Mouse (Mus musculus) testis, adult 2 months (tissue): ENCODE data around the gene Col5a1. TPM values are rescaled to one million over a fixed set of nuclear protein-coding genes. Genes with fewer than 3 reads are reported as not detected.

Source experiments
- H3K27ac ChIP-seq: fragments of 200-500 bp; 2 replicates; pipeline ENCODE4 v1.5.1; 2012; ENCODE audit warnings: low read depth, low read length; ENCODE audit not compliant: control insufficient read depth, insufficient read depth
- H3K27me3 ChIP-seq: fragments of 200-500 bp; 2 replicates; pipeline ENCODE4 v1.6.1; 2012; ENCODE audit warnings: mild to moderate bottlenecking, low read length, moderate library complexity; ENCODE audit not compliant: control insufficient read depth, insufficient read depth
- H3K36me3 ChIP-seq: fragments of 200-500 bp; 2 replicates; pipeline ENCODE4 v1.6.1; 2012; ENCODE audit warnings: mild to moderate bottlenecking, low read length; ENCODE audit not compliant: control insufficient read depth, insufficient read depth
- H3K4me1 ChIP-seq: fragments of 200-500 bp; 2 replicates; pipeline ENCODE4 v1.6.1; 2012; ENCODE audit warnings: low read length; ENCODE audit not compliant: control insufficient read depth, insufficient read depth
- H3K4me3 ChIP-seq: fragments of 200-500 bp; 2 replicates; pipeline ENCODE4 v1.5.1; 2012; ENCODE audit warnings: low read depth, mild to moderate bottlenecking, low read length, moderate library complexity, mixed read lengths; ENCODE audit not compliant: control insufficient read depth
- CTCF ChIP-seq: fragments of 200-500 bp; IDR thresholded peaks from 2 replicates; pipeline ENCODE4 v1.5.1; 2012; ENCODE audit warnings: low read depth, mild to moderate bottlenecking, inconsistent platforms, low read length, moderate library complexity; ENCODE audit not compliant: control insufficient read depth, insufficient read depth, insufficient replicate concordance
- POLR2A ChIP-seq: fragments of 200-500 bp; IDR thresholded peaks from 2 replicates; pipeline ENCODE4 v1.6.1; 2012; ENCODE audit warnings: low read depth, mild to moderate bottlenecking, inconsistent platforms, low read length, moderate library complexity; ENCODE audit not compliant: control insufficient read depth
- polyA plus RNA-seq: library from polyadenylated mRNA; depleted of rRNA; stranded (reverse); fragments of >200 nt; gene quantifications from 2 replicates; pipeline ENCODE4 v1.2.3, GENCODE M21; 2012; rRNA removed

The Col5a1 gene
- 14.2 and 18.6 TPM in 2 replicates for polyA plus RNA-seq

GRCm38 (mm10) chr2:27886148-27886551 is at the start of gene Col5a1:
Gene Col5a1 (plus strand): TSS chr2:27886425.
- peaks cover 6% of the 10 kb centered on the region for H3K4me1 ChIP-seq

GRCm38 (mm10) chr2:27838112-27838511 is 48.1 kb upstream of the Col5a1 start:
- Histone ChIP-seq H3K27ac (no peak overlapping the region), H3K27me3 (no peaks in the 10 kb centered on the region), H3K4me1 (no peaks in the 10 kb centered on the region), H3K4me3 (no peak overlapping the region), H3K36me3 (no peaks in the 10 kb centered on the region)
- TF ChIP-seq CTCF (no peak), POLR2A (no peak)

More at GRCm38 (mm10) chr2:27886148-27886551, at the start of gene Col5a1:
- no peaks in the 10 kb centered on the region for H3K36me3 ChIP-seq
- peaks cover 3% of the 10 kb centered on the region; the same call in 1 of the 2 replicates for H3K27me3 ChIP-seq
- TF ChIP-seq CTCF = no peak
- TF ChIP-seq POLR2A = no peak
- no peak within 1 kb of the TSS for H3K27ac ChIP-seq
- peak within 1 kb of the TSS; percentile 74 for H3K4me3 ChIP-seq

GRCm38 (mm10) chr2:27840890-27841289 is 45.3 kb upstream of the Col5a1 start:
- no peaks in the 10 kb centered on the region for H3K36me3 ChIP-seq
- no peaks in the 10 kb centered on the region for H3K4me1 ChIP-seq
- TF ChIP-seq CTCF (no peak), POLR2A (no peak)
- H3K4me3 ChIP-seq = no peak overlapping the region
- H3K27ac ChIP-seq = no peak overlapping the region
- no peaks in the 10 kb centered on the region for H3K27me3 ChIP-seq

- TF ChIP-seq POLR2A (no peak), CTCF (no peak)
- Histone ChIP-seq H3K27me3 (no peaks in the 10 kb centered on the region), H3K4me1 (no peaks in the 10 kb centered on the region), H3K27ac (no peak overlapping the region), H3K4me3 (no peak overlapping the region), H3K36me3 (no peaks in the 10 kb centered on the region)
These were observed 43.3 kb upstream of the Col5a1 start for GRCm38 (mm10) chr2:27842893-27843292.

- Histone ChIP-seq H3K4me3 (no peak overlapping the region), H3K27ac (no peak overlapping the region), H3K4me1 (no peaks in the 10 kb centered on the region), H3K27me3 (no peaks in the 10 kb centered on the region), H3K36me3 (no peaks in the 10 kb centered on the region)
- TF ChIP-seq POLR2A (no peak), CTCF (no peak)
These were observed 41.3 kb upstream of the Col5a1 start for GRCm38 (mm10) chr2:27844885-27845284.

GRCm38 (mm10) chr2:27847001-27847400 is 39.2 kb upstream of the Col5a1 start:
- Histone ChIP-seq H3K27ac (no peak overlapping the region), H3K4me3 (no peak overlapping the region)
- TF ChIP-seq CTCF (no peak), POLR2A (no peak)

GRCm38 (mm10) chr2:27847851-27848435 is 38.3 kb upstream of the Col5a1 start:
- no peaks in the 10 kb centered on the region for H3K27me3 ChIP-seq
- no peak overlapping the region for H3K4me3 ChIP-seq
- TF ChIP-seq CTCF = no peak
- no peak for TF ChIP-seq POLR2A
- H3K36me3 ChIP-seq = no peaks in the 10 kb centered on the region
- no peak overlapping the region for H3K27ac ChIP-seq
- no peaks in the 10 kb centered on the region for H3K4me1 ChIP-seq

More at GRCm38 (mm10) chr2:27847001-27847400, 39.2 kb upstream of the Col5a1 start:
- no peaks in the 10 kb centered on the region for H3K4me1 ChIP-seq
- no peaks in the 10 kb centered on the region for H3K27me3 ChIP-seq
- no peaks in the 10 kb centered on the region for H3K36me3 ChIP-seq

- Histone ChIP-seq H3K27me3 (no peaks in the 10 kb centered on the region), H3K36me3 (no peaks in the 10 kb centered on the region), H3K27ac (no peak overlapping the region), H3K4me3 (no peak overlapping the region), H3K4me1 (no peaks in the 10 kb centered on the region)
- TF ChIP-seq POLR2A (no peak), CTCF (no peak)
These were observed 37.8 kb upstream of the Col5a1 start for GRCm38 (mm10) chr2:27848466-27848865.
